Mouse (Mus musculus): ENCODE measurements around the gene Pomgnt2. TPM values are rescaled to one million over a fixed set of nuclear protein-coding genes. Genes with fewer than 3 reads are reported as not detected.
A peak's percentile ranks its signal among the peaks of the same experiment; 100 is the strongest.

Gene Pomgnt2
- 30.2 and 31.9 TPM in 2 replicates for polyA plus RNA-seq (2012; rRNA removed)

DNA sequence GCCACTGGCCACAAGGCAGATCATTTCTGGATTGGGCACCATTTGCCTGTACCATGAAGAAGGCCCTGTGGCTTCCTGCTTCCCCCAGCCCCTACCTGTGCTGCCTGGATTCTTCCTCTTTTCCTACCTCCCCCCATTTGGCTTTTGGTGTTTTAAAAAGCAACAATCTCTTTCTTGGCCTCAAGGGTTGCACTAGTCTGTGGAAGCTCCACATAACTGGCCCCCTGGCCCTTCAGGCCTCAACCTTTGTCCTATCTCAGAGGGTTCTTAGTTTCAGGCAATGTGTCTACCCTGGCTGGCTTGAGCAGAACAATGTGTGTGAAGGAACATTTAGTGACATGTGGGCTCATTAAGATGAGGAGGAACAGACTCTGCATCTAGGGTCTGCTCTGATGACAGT, at the start of gene Pomgnt2:
Gene Pomgnt2 (minus strand): TSS at position 101 of the 400 bp plus-strand sequence.
- no peak for DNase-seq (ENCODE audit: low read depth)
- TF ChIP-seq POLR2A (IDR thresholded peaks at IDR 0.05; ENCODE audit: borderline replicate concordance, extremely low read depth, insufficient read depth, insufficient read length, poor library complexity, severe bottlenecking) (no peak), CTCF (IDR thresholded peaks at IDR 0.05; ENCODE audit: borderline replicate concordance, extremely low read depth, insufficient read depth, insufficient read length) (no peak)

DNA sequence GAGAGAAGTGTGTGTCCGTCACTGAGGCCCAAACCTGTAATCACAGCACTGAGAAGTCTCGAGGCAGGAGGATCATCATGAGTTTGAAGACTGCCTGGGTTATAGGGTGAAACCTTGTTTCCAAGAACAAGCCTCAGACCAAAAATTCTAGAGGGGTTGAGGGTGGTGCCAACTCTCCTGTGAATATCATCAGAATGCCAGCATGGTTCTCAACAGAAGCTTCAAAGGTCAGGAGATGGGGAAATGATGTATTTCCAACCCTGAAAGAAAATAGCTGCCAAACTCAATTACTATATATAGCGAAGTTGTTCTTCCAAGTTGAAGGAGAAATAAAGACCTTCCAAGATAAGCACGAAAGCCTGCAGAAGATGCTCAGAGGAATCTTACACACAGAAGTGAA, 42.9 kb upstream of the Pomgnt2 start:
- TF ChIP-seq POLR2A (IDR thresholded peaks at IDR 0.05; ENCODE audit: borderline replicate concordance, extremely low read depth, insufficient read depth, insufficient read length, poor library complexity, severe bottlenecking) (no peak), CTCF (IDR thresholded peaks at IDR 0.05; ENCODE audit: borderline replicate concordance, extremely low read depth, insufficient read depth, insufficient read length) (no peak)
- no peak for DNase-seq (ENCODE audit: low read depth)

DNA sequence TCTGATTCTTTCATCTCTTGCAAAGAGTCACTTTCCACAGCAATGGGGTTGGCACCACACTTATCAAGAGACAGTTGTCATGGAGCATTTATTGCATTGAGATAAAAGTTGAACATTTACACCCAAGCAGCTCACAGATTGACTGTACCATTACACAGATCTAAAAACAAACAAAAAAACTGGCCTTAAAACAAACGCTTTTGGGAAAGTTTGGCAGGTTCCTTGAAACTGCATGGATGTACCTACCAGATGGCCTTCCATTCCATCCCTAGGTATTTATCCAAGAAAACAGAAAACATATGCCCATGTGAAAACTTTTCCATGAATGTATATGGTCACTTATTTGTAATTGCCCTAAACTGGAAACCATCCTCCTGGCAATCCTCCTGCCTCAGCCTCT, 41.7 kb upstream of the Pomgnt2 start:
- DNase-seq (ENCODE audit: low read depth), result no peak
- no peak for TF ChIP-seq POLR2A (IDR thresholded peaks at IDR 0.05; ENCODE audit: borderline replicate concordance, extremely low read depth, insufficient read depth, insufficient read length, poor library complexity, severe bottlenecking)
- TF ChIP-seq CTCF (IDR thresholded peaks at IDR 0.05; ENCODE audit: borderline replicate concordance, extremely low read depth, insufficient read depth, insufficient read length), result no peak

DNA sequence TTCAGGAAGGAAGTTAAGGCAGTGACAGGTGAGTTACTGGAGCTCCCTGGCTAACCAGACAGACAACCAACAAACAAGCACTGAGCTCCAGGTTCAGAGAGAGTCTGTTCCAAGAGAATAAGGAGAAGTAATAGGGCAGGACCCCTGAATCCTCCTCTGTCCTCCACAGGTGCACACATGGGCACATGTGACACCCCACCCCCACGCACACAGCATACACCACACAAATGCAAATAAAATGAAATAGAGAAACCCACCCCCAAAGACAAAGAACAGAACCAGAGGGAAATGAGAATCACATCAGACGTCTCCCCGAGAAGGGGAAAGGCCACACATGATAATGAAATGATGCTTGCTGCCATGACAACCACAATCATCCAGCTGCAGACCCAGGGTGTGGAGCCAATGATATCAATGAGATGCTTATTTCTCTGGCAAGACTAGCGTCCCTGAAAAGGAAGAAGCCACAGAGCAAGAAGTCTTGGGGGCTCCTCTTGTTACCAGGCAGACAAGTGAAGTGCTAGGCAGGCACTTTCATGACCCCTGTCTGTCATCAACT, 39.7 kb upstream of the Pomgnt2 start:
- TF ChIP-seq CTCF (IDR thresholded peaks at IDR 0.05; ENCODE audit: borderline replicate concordance, extremely low read depth, insufficient read depth, insufficient read length) (no peak), POLR2A (IDR thresholded peaks at IDR 0.05; ENCODE audit: borderline replicate concordance, extremely low read depth, insufficient read depth, insufficient read length, poor library complexity, severe bottlenecking) (no peak)
- peak; percentile 73 for DNase-seq (ENCODE audit: low read depth)

DNA sequence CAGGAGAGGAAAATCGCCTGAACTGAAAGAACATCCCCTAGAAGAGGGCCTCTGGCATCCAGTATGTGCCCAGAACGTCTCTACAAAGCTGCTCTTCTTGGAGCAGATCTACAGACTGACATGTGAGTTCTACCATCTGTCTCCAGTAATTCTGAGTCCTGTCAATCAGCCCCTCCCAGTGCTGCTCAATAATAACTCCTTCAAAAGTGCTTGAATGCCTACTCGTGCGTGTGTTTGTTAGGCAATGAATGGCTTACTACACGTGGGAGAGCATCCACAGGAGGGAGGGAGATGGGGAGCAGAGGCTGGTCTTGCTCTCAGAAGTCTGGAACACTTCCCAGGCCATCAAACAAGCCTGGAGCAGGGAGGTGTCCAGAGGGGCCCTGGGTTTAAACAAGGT, 38.9 kb upstream of the Pomgnt2 start:
- peak; percentile 74 for DNase-seq (ENCODE audit: low read depth)
- TF ChIP-seq CTCF (IDR thresholded peaks at IDR 0.05; ENCODE audit: borderline replicate concordance, extremely low read depth, insufficient read depth, insufficient read length), result no peak
- TF ChIP-seq POLR2A (IDR thresholded peaks at IDR 0.05; ENCODE audit: borderline replicate concordance, extremely low read depth, insufficient read depth, insufficient read length, poor library complexity, severe bottlenecking), result no peak

DNA sequence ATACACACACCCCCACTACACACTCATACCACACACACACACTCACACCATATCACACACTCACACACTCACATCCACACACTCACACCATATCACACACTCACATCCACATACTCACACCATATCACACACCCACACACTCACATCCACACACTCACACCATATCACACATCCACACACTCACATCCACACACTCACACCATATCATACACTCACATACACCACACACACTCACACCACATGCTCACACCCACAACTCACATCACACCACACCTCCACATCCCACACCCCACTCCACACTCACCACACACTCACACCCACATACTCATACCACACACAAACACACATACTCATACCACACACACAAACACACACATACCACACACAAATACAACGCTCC, 38.0 kb upstream of the Pomgnt2 start:
- DNase-seq (ENCODE audit: low read depth), result no peak
- TF ChIP-seq CTCF (IDR thresholded peaks at IDR 0.05; ENCODE audit: borderline replicate concordance, extremely low read depth, insufficient read depth, insufficient read length) (no peak), POLR2A (IDR thresholded peaks at IDR 0.05; ENCODE audit: borderline replicate concordance, extremely low read depth, insufficient read depth, insufficient read length, poor library complexity, severe bottlenecking) (no peak)

DNA sequence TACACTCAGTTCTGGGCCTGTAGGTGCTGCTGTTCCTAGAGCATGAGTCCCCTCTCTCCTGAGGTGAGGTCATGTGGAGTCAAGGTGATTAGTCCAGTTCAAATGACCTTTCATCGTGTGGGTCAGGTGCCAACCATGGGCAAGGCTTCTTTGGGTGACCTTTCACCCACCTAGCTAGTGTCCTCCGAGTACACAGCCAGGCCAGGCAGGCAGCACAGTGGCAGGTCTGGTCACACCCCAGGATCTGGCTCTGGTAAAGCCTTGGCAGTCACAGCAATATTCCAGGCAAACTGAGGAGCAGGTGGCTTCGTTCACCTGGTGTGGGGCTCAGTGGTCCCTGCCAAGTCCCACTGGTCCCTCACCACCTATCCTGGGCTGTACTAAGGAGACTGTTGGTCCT, 35.2 kb upstream of the Pomgnt2 start:
- no peak for TF ChIP-seq CTCF (IDR thresholded peaks at IDR 0.05; ENCODE audit: borderline replicate concordance, extremely low read depth, insufficient read depth, insufficient read length)
- no peak for TF ChIP-seq POLR2A (IDR thresholded peaks at IDR 0.05; ENCODE audit: borderline replicate concordance, extremely low read depth, insufficient read depth, insufficient read length, poor library complexity, severe bottlenecking)
- DNase-seq (ENCODE audit: low read depth), result no peak

DNA sequence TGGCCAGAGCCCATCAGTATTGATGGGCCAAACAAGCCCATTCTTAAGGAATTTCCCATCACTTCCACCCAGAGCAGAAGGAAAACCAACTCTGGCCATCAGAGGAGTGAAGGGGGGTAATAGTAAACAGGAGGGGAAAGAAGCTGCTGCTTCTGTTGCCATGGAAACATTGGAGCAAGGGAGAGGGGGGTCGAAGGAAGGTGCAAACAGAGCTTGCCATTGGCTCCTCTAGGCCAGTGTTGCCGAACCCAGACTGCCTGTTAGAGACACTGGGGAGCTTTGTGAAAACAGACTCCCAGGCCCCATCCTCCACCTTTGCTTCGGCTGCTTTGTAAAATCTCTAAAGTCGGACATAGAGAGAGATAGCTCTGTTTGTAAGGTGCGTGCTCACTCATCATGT, 33.8 kb upstream of the Pomgnt2 start:
- no peak for TF ChIP-seq POLR2A (IDR thresholded peaks at IDR 0.05; ENCODE audit: borderline replicate concordance, extremely low read depth, insufficient read depth, insufficient read length, poor library complexity, severe bottlenecking)
- TF ChIP-seq CTCF (IDR thresholded peaks at IDR 0.05; ENCODE audit: borderline replicate concordance, extremely low read depth, insufficient read depth, insufficient read length), result no peak
- peak; percentile 72 for DNase-seq (ENCODE audit: low read depth)

DNA sequence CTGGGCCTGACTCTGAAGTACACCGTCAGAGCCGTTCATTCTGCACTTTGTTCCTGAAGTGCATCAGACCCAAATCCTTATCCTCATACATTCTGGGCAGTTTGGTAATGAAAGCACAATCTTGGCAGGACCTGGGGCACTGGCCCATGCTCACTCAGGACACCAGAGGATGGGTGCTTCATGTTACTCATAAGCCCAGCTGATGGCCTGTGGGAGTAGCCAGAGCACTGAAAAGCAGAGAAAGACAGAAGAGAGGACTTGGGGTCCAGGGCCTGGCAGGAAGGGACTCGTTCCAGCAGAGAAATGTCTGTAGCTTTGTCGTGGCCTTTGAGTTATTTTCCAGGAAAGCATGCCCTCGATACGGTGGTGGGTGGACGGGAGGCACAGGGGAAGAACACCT, 32.9 kb upstream of the Pomgnt2 start:
- DNase-seq (ENCODE audit: low read depth), result no peak
- no peak for TF ChIP-seq CTCF (IDR thresholded peaks at IDR 0.05; ENCODE audit: borderline replicate concordance, extremely low read depth, insufficient read depth, insufficient read length)
- TF ChIP-seq POLR2A (IDR thresholded peaks at IDR 0.05; ENCODE audit: borderline replicate concordance, extremely low read depth, insufficient read depth, insufficient read length, poor library complexity, severe bottlenecking), result no peak

DNA sequence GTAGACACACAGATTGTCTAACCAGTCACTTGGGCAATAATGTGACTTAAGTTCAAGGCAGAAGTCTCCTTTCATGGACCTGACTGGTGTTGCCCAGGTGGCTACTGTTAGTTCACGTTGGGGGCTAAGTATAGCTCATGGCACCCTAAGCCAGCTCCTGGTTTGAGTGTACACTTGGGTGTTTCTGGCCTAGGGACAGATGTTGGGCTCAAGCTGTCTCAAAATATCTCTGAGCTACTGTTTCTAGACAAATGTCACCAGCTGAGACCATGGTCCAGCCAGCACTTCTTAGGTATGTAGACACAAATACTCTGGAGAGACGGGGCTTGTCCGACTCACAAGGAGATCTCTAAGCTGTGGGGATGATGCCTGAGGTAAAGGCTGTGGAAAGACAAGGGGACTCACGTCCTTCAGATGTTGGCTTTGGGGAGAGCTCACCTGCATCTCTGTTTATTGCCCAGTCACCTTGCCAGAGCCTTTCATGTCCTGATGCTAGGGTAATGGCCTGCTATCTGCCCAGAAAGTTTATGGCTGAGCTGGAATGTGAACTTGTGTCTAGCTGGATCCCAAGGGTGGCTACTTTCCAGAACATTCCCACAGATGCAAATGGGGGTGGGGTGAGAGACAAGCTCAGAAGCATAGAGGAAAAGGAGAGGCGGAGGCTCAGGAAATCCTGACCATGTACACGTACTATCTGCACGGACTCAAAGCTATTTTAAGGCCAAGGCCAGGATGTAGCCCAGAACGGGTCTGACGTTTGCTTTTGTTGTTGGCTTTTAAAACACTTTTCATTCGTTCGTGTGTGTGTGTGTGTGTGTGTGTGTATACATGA, 31.2 kb upstream of the Pomgnt2 start:
- TF ChIP-seq POLR2A (IDR thresholded peaks at IDR 0.05; ENCODE audit: borderline replicate concordance, extremely low read depth, insufficient read depth, insufficient read length, poor library complexity, severe bottlenecking), result no peak
- no peak for DNase-seq (ENCODE audit: low read depth)

DNA sequence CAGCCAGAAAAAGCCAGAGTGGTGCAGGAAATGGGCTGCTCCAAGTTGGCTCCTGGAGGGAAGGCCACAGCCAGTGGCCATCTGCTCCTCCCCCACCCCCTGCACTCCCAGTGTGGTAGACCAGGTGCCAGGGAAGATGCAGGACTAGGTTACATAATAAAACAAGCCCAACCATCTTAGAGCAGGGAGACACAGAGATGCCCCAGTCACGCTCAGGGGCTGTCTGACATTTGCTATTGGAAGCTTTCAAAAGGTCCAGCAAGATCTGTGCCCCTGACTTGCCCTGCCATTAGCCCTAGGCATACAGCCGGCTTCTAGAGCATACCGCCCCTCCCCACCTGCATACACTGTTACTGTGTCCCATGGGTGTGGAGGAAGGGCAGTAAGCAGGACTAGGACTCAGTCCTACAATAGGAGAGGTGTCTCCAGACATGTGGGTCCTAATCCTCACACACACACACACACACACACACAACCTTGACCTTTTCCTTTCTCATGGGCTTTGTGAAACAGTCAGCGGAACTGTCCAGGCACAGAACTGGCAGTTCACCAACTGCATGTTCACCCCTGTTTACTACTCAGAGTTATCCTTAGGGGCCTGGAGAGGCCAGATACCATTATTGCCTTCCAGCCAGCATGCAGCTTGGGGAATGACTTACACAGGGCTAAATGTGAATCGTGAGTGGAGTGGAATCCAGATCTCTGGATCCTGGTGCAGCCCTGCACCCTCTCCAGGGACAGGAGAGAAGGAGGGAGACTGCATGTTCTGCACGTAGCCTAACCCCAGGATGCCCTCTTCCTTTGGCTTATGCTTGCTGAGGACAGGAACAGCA, 30.4 kb upstream of the Pomgnt2 start:
- no peak for DNase-seq (ENCODE audit: low read depth)
- no peak for TF ChIP-seq POLR2A (IDR thresholded peaks at IDR 0.05; ENCODE audit: borderline replicate concordance, extremely low read depth, insufficient read depth, insufficient read length, poor library complexity, severe bottlenecking)
- TF ChIP-seq CTCF (IDR thresholded peaks at IDR 0.05; ENCODE audit: borderline replicate concordance, extremely low read depth, insufficient read depth, insufficient read length), result no peak

Measured in brain, embryonic 14.5 days (tissue).